Mouse (Mus musculus): ENCODE measurements around the gene Sgsm1.

DNA sequence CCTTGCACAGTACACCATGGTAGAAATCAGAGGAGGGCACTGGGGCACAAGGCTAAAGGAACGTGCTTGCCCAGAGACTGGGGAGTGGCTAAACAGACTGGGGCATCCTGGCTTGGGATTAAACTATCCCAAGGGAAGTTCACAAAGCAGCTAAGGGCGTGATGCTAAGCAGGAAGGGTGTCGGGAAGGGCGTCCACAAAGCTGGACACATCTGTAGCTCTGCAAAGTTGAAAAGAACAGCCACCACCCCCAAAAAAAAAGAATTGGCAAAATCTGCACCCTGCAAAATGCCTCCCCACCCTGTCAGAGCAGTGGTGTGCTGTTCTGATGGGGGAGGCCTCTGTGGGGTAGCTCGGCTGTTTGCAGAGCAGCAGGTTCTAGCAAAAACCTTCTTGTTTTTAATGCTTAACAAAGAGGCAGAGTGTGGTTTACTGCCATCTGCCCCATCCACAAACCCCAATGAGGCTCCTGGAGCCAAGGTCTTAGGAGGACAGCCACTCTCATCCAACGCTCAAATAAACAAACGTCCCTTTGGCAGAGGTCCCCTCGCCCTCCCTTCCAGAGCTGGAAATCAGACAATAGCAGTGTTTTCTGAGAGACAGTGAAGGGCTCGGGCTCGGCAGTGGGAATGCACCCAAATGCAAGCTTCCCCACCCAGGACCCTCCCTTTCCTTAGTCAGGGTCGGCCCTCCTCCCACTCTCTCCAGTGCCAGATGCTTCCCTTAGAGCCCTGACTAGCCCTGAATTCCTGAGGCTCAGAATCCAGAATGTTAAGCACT lies 101.8 kb downstream of the Sgsm1 start:
- no peak for TF ChIP-seq CTCF (conservative IDR thresholded peaks at IDR 0.05; ENCODE audit: insufficient read depth, insufficient read length, low read depth, low read length)
- TF ChIP-seq POLR2A (IDR thresholded peaks at IDR 0.05; ENCODE audit: low read depth, low read length): no peak
